9 mouse cellular contexts compared by ENCODE assay signal in the genomic region with DNA sequence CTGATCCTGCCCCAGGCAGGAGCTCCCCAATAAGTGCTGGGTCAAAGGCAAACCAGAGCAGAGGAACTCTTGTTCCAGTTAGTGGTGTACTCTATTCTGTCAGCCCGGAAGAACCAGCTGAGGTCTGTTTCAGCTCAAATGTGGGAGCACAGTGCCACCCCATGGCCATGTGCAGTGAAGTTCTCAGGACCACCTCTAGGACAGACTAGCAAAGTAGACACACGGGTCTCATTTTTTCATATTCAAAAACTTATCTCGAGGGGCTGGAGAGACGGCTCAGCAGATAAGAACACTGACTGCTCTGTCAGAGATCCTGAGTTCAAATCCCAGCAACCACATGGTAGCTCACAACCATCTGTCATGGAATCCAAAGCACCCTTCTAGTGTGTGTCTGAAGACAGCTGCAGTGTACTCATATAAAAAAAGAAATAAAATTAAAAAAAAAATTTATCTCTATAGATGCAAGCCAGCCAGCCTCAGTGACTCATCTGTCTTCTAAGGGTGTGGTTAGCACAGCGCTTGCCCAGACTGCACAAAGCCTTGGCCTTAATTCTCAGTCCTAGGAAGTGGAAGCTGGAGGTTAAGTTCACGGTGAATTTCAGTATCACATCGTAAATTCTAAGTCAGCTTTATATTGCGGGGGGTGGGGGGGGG. TPM values are rescaled to one million over a fixed set of nuclear protein-coding genes. Genes with fewer than 3 reads are reported as not detected.
DNase-seq lines count a peak whose midpoint lies in the region; ATAC-seq and TF ChIP-seq lines count a peak whose summit lies in the region.
"Had no signal": no experiment of that assay in that cellular context is flagged by ENCODE, and none has a peak within 500 bp of the region (broad histone marks: within the 10 kb centered on the region; RNA-seq: fewer than 3 reads in every experiment).

No protein-coding gene starts in this region.

- H3K4me2 ChIP-seq in limb, embryonic 11.5 days (ENCODE audit: low read depth, severe bottlenecking): no peak overlapping the region
- H3K4me2 ChIP-seq in stomach, embryonic 16.5 days (ENCODE audit: low read depth, low read length): no peak overlapping the region
- H3K4me2 ChIP-seq: embryonic facial prominence, embryonic 13.5 days had no signal

- no peak overlapping the region for H3K9ac ChIP-seq in limb, embryonic 11.5 days (ENCODE audit: low read length)
- H3K9ac ChIP-seq in stomach, embryonic 16.5 days (ENCODE audit: low read length): no peak overlapping the region
- H3K9ac ChIP-seq: embryonic facial prominence, embryonic 13.5 days had no signal

- peak; percentile 96 for TF ChIP-seq CTCF in kidney, adult 2 months (conservative IDR thresholded peaks at IDR 0.05; ENCODE audit: insufficient read depth, insufficient read length, low read depth, low read length)

- H3K9me3 ChIP-seq in limb, embryonic 11.5 days (ENCODE audit: control insufficient read depth, low read length): no peaks in the 10 kb centered on the region
- H3K9me3 ChIP-seq in stomach, embryonic 16.5 days (replicated peaks; ENCODE audit: control insufficient read depth, low read length): no peaks in the 10 kb centered on the region
- H3K9me3 ChIP-seq: embryonic facial prominence, embryonic 13.5 days had no signal

- H3K27me3 ChIP-seq in kidney, adult 2 months (replicated peaks; ENCODE audit: control insufficient read depth, insufficient read depth, low read length): no peaks in the 10 kb centered on the region
- H3K27me3 ChIP-seq in limb, embryonic 11.5 days (ENCODE audit: control insufficient read depth, insufficient read depth, low read length): peaks cover 8% of the 10 kb centered on the region
- H3K27me3 ChIP-seq in stomach, embryonic 16.5 days (ENCODE audit: control insufficient read depth, insufficient read depth, low read length): peaks cover 4% of the 10 kb centered on the region; the same call in 1 of the 2 replicates

- no peak overlapping the region for H3K27ac ChIP-seq in kidney, adult 2 months (ENCODE audit: insufficient read depth, low read depth, low read length)
- H3K27ac ChIP-seq in limb, embryonic 11.5 days (replicated peaks; ENCODE audit: low read depth, low read length): no peak overlapping the region
- peak overlapping the region; percentile 15; the same call in 1 of the 2 replicates for H3K27ac ChIP-seq in stomach, embryonic 16.5 days (ENCODE audit: low read length)
- H3K27ac ChIP-seq: embryonic facial prominence, embryonic 13.5 days had no signal

- WGBS in kidney, adult 2 months: 31% methylated on average over 8 of the region's 8 CpGs
- WGBS in limb, embryonic 11.5 days: 31% methylated on average over 8 of the region's 8 CpGs
- 32% methylated on average over 8 of the region's 8 CpGs for WGBS in stomach, embryonic 16.5 days

- H3K4me1 ChIP-seq in kidney, adult 2 months (ENCODE audit: control insufficient read depth, insufficient read depth, low read length): peaks cover 4% of the 10 kb centered on the region; the same call in 1 of the 2 replicates
- H3K4me1 ChIP-seq in limb, embryonic 11.5 days (ENCODE audit: control insufficient read depth, insufficient read depth, low read length): 0 out of 2 replicates have a peak, but pooled peaks cover 2% of the 10 kb centered on the region
- peaks cover 15% of the 10 kb centered on the region for H3K4me1 ChIP-seq in stomach, embryonic 16.5 days (ENCODE audit: control insufficient read depth, insufficient read depth, low read length)

- H3K4me3 ChIP-seq in kidney, adult 2 months (ENCODE audit: insufficient read depth, low read depth, low read length): no peak overlapping the region
- no peak overlapping the region for H3K4me3 ChIP-seq in limb, embryonic 11.5 days (ENCODE audit: low read depth, low read length)
- H3K4me3 ChIP-seq in stomach, embryonic 16.5 days (replicated peaks; ENCODE audit: low read length): no peak overlapping the region
- H3K4me3 ChIP-seq: embryonic facial prominence, embryonic 13.5 days had no signal

- no peak for TF ChIP-seq POLR2A in kidney, adult 2 months (IDR thresholded peaks at IDR 0.05; ENCODE audit: low read depth, low read length)

- no peaks in the 10 kb centered on the region for H3K36me3 ChIP-seq in kidney, adult 2 months (ENCODE audit: control insufficient read depth, insufficient read depth, low read length)
- H3K36me3 ChIP-seq in limb, embryonic 11.5 days (ENCODE audit: control insufficient read depth, insufficient read depth, low read length): peaks cover 4% of the 10 kb centered on the region; the same call in 1 of the 2 replicates
- H3K36me3 ChIP-seq in stomach, embryonic 16.5 days (ENCODE audit: control insufficient read depth, insufficient read depth, low read length): no peaks in the 10 kb centered on the region; the same call in 1 of the 2 replicates

- ATAC-seq in limb, embryonic 11.5 days (ENCODE audit: insufficient number of reproducible peaks, low FRiP score, low TSS enrichment, low read depth): no peak
- peak; percentile 44; the same call in 1 of the 2 replicates for ATAC-seq in monocyte, adult 5-6 weeks (replicated peaks; ENCODE audit: insufficient number of reproducible peaks, low FRiP score, low TSS enrichment, poor library complexity, severe bottlenecking)
- peak; percentile 54; the same call in 1 of the 2 replicates for ATAC-seq in stomach, embryonic 16.5 days (ENCODE audit: insufficient read depth, low FRiP score)

- peak; percentile 52 for DNase-seq in 3134 (ENCODE audit: extremely low read depth, insufficient read length, low spot score)
- peak; percentile 66 for DNase-seq in Muller cell, postnatal 12 days (ENCODE audit: inconsistent ontology term)
- DNase-seq in cerebellum, adult 9-11 months: peak; percentile 66
- DNase-seq in frontal cortex, postnatal 25 days (ENCODE audit: low spot score in 2 of 2): peak; percentile 65 to 74
- DNase-seq in kidney, adult 2 months: peak; percentile 83
- DNase-seq in limb, embryonic 11.5 days (ENCODE audit: low spot score): peak; percentile 78

RNA-seq across cellular contexts. Expression of gene Arid3c, which starts 6.8 kb away (rescaled TPM):
- polyA plus RNA-seq in kidney, adult 2 months (2012; rRNA removed): not detected in 2 replicates
- polyA plus RNA-seq in limb, embryonic 11.5 days (2014; fragmentation: Nextera tagmentation; extraction: Ambion mirVana): not detected in 2 replicates
- not detected in 3 replicates for total RNA-seq in monocyte, adult 5-6 weeks (2017)
- polyA plus RNA-seq in stomach, embryonic 16.5 days (2015; fragmentation: Nextera tagmentation; extraction: Ambion mirVana): not detected in 2 replicates

RNA-seq across cellular contexts. Expression of gene Dctn3, which starts 14.8 kb away (rescaled TPM):
- polyA plus RNA-seq in kidney, adult 2 months (2012; rRNA removed): 76.0 and 92.6 TPM in 2 replicates
- polyA plus RNA-seq in limb, embryonic 11.5 days (2014; fragmentation: Nextera tagmentation; extraction: Ambion mirVana): 94.3 and 104 TPM in 2 replicates
- 122 to 157 TPM (median 150 TPM) in 3 replicates for total RNA-seq in monocyte, adult 5-6 weeks (2017)
- polyA plus RNA-seq in stomach, embryonic 16.5 days (2015; fragmentation: Nextera tagmentation; extraction: Ambion mirVana): 132 TPM in 2 replicates

RNA-seq across cellular contexts. Expression of gene Galt, which starts 17.3 kb away (rescaled TPM):
- polyA plus RNA-seq in kidney, adult 2 months (2012; rRNA removed): 162 and 175 TPM in 2 replicates
- polyA plus RNA-seq in limb, embryonic 11.5 days (2014; fragmentation: Nextera tagmentation; extraction: Ambion mirVana): 40.6 and 42.6 TPM in 2 replicates
- 28.2 to 32.8 TPM (median 30.4 TPM) in 3 replicates for total RNA-seq in monocyte, adult 5-6 weeks (2017)
- 43.8 and 44.7 TPM in 2 replicates for polyA plus RNA-seq in stomach, embryonic 16.5 days (2015; fragmentation: Nextera tagmentation; extraction: Ambion mirVana)

RNA-seq across cellular contexts. Expression of gene Sigmar1, which starts 18.2 kb away (rescaled TPM):
- 60.6 and 69.7 TPM in 2 replicates for polyA plus RNA-seq in kidney, adult 2 months (2012; rRNA removed)
- polyA plus RNA-seq in limb, embryonic 11.5 days (2014; fragmentation: Nextera tagmentation; extraction: Ambion mirVana): 73.5 and 83.4 TPM in 2 replicates
- total RNA-seq in monocyte, adult 5-6 weeks (2017): 21.7 to 22.0 TPM (median 22.0 TPM) in 3 replicates
- polyA plus RNA-seq in stomach, embryonic 16.5 days (2015; fragmentation: Nextera tagmentation; extraction: Ambion mirVana): 76.9 and 88.4 TPM in 2 replicates

RNA-seq across cellular contexts. Expression of gene Rpp25l, which starts 24.4 kb away (rescaled TPM):
- 57.0 and 62.2 TPM in 2 replicates for polyA plus RNA-seq in kidney, adult 2 months (2012; rRNA removed)
- 94.2 and 99.3 TPM in 2 replicates for polyA plus RNA-seq in limb, embryonic 11.5 days (2014; fragmentation: Nextera tagmentation; extraction: Ambion mirVana)
- total RNA-seq in monocyte, adult 5-6 weeks (2017): 11.6 to 17.4 TPM (median 12.0 TPM) in 3 replicates
- polyA plus RNA-seq in stomach, embryonic 16.5 days (2015; fragmentation: Nextera tagmentation; extraction: Ambion mirVana): 54.3 and 58.6 TPM in 2 replicates
